Mouse (Mus musculus): Measurements from ENCODE around the gene Fam20a.

Fam20a gene

DNA sequence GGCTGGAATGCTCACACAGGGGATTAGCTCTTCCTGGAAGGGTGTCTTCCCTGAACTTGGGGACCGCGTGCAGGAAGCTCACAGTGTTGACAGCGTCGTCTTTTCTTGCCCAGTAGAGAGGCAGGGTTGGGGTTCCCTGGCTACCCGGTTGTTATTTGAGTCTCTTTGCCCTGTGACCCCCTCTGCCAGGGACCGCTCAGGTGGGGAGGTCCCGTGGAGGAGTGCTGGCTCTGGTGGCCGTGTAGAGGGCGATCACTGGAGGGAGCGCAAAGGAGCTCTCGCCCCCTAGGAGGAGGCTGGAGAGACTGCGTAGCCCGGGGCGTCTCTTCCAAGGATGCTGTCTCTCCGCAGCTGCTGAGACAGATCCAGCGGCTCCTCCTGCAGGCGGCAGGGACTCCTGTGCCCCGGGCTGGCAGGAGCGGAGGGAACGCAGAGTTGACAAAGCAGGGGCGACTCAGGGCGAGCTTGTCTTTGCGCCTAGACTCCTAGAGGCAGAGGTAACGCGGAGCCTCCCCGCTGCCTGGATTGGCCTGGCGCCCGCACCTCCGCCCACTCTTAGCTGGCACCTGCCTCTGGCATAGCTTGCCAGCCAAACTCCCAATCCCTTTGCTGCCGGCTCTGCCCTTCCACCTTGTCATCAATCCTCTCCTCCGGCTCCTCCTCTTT lies at the start of gene Fam20a:
Fam20a (minus strand) TSS at position 499 of the 666 bp plus-strand sequence.
- ChIA-PET CTCF (interaction anchor here (0.5 to 2.4 kb wide), 29 partner anchors 10 to 1811 kb away, joined by 3 to 21 read pairs (median 4); partner anchors contain the start of gene Wipi1 (in 1 of the 4)), POLR2A (interaction anchor here (0.6 to 2.4 kb wide), 12 partner anchors 13 to 136 kb away, joined by 3 to 9 read pairs (median 4); partner anchors contain the start of gene Prkar1a (in 1 of the 4))

DNA sequence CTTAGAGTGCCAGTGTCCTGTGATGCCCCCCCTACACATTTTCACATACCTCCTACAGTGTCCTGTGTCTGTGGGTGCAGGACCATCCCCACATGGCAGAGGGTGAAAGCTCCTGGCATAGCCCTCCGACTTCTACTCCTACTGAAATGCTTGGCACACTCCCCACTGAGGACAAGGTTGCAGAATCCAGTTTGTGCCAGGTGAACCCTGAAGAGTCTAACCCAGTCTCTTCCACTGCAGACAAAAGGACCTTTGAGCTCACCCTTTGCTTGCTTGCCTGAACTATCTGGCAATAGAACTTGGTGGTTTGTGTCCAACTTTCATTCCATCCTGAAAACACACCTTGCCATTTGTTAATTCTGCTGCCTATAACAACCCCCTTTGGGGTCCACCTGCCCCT lies 49.3 kb upstream of the Fam20a start:
- ChIA-PET POLR2A (no interaction called here), CTCF (interaction anchor here in 1 of 4 experiments (0.6 kb wide), 1 partner anchor 238 kb away, joined by 5 read pairs; no protein-coding TSS in a partner anchor)

DNA sequence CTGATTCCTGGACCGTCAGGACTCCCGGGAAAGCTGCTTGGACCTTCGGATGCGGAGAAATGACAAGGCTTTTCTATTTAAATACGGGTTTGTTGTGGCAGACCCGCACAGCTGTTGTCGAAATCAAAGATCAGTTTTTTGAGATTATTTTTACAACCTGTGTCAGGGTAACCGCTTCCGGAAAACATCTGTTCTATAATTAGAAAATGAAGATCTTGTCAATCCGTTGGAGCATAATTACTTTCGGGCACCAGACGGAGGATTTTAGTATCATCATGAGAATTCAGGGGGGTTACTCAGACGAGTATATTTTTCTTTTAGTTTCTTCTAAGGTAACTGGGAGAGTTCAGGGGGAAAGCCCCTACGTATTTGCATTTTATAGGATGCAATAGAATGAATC lies 48.1 kb upstream of the Fam20a start:
- CTCF ChIA-PET = no interaction called here

DNA sequence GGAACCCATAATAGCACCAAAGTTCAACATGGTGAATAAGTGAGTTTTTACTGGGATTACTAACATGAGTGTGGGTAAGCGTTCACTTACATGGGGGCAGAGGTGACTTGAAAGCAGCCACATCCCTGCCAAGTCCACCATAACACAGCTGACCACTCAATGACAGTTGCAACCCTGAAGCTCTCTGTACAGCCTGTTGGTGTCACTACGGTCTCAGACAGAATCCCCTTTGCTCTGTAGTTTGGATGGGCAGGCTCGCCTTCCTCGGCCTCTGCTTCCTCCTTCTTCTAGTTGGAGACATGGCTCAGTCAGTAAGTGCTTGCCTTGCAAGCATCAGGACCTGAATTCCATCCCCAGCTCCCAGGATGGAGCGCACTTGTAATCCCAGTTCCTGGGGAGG lies 47.0 kb upstream of the Fam20a start:
- CTCF ChIA-PET = no interaction called here
- POLR2A ChIA-PET = interaction anchor here in 1 of 4 experiments (0.7 kb wide), 1 partner anchor 417 kb away, joined by 4 read pairs; no protein-coding TSS in a partner anchor

More for the DNA sequence above, 48.1 kb upstream of the Fam20a start:
- POLR2A ChIA-PET = interaction anchor here in 1 of 4 experiments (0.7 kb wide), 1 partner anchor 895 kb away, joined by 4 read pairs; no protein-coding TSS in a partner anchor

DNA sequence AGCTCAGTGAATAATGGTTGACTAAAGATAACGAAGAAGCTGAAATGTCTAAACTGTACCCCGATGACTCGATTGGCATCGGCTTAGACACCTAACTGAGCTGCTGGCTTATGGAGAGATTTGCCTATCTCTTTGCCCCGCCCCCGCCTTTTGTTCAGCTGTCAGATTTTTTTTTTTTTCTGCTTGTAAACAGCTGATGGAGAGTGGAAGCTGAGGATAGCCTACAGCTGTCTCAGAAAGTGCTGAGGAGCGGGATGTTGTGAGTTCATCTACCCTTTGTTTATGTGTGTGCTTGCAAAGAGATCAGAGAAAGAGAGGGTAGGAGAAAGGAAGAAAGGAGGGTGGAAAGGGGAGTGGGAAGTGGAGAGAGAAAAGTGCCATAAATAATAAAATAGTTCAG lies 38.0 kb upstream of the Fam20a start:
- CTCF ChIA-PET = interaction anchor here in 1 of 4 experiments (0.6 kb wide), 1 partner anchor 430 kb away, joined by 4 read pairs; no protein-coding TSS in a partner anchor
- POLR2A ChIA-PET = no interaction called here

DNA sequence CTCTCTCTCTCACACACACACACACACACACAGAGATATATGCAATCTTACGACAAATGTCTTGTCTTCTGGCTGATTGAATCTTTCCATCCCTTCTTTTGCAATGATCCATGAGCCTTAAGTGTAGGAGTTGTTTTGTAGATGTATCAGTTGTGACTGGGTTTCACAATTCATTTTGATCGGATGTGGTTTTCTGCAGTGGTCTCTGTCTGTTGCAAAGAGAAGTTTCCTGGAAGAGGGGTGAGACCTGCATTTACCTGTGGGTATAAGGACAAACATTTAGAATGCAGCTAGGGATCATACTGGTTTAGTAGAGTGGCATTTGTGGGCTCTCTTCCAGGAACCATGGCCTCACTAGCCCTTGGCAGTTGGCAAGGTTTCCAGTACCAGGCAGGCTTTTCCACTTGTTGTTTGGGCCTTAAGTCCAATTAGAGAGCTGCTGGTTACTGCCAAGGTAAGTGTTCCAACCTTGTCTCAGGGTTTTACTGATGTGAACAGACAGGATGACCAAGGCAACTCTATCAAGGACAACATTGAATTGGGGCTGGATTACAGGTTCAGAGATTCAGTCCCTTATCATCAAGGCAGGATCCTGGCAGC lies 36.6 kb upstream of the Fam20a start:
- ChIA-PET POLR2A (no interaction called here), CTCF (no interaction called here)

DNA sequence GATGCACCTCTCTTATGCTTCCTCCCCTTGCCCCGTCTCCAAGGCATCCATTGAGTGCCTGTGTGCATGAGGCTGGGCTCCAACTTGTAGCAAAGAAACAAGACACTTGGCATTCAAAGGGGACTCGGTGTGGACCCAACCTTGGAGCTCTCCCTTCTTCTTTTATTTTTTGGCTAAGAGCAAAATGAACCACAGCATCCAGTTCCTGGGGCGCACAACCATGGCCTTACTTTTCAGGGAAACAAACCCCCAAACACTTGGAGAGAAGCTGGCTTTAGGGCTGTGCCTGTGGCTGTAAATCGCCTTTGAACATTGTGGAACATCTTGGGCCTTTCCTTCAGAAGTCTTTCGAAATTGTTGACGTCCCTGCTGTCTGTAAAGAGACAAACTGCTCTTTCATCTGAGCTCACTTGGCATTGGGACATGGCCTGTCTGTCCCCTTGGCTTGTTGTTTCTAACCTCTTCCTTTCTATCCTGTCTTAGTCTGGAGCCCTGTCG lies 32.1 kb upstream of the Fam20a start:
- ChIA-PET POLR2A (no interaction called here), CTCF (no interaction called here)

DNA sequence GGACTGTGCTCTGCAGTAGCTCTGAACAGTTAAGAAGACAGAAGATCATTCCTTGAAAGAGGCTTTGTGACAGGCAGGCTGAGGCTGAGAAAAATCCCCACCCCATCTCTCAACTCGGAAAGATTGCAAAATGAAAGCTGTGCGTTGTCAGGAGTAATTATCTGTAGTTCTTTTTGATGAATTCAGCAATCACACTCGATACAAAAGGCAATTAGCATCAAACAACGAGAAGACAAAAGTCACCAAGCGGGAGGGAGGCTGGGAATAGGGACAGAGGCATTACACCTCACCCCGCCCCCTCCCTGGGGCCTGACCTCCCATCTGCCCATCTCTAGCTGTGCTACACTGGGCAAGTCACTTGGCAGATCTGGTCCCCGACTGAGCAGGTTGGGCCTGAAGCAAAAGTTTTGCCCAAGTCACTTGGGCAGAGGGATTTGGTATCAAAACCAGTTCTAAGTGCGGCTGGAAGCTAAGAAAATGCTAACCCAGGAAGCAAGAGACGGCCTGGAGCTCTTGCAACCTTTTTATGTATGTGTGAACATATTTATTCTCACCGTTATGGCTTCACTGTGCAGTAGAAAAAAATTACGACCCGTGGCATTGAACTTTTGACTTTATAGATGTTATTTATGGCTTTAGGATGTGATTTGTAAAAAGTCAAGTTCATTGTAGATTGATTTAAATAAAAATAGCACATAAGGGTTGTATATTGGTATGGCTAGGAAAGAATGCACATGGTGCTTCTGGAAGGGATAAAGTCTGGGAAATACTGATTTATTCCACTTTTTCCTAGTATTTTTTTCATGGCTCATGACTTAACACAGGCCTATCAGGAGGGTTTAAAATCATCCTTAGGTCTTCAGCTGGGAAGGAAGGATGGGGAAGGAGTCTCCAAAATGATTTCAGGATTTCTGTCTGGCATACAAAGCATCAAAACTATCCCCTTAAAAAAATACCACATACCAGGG lies 29.8 kb upstream of the Fam20a start:
- ChIA-PET POLR2A (interaction anchor here in 2 of 4 experiments (0.7 to 1.2 kb wide), 2 partner anchors 17 to 30 kb away, joined by 3 read pairs; partner anchors contain the start of gene Fam20a (in 1 of the 2)), CTCF (interaction anchor here in 1 of 4 experiments (0.7 kb wide), 1 partner anchor 108 kb away, joined by 3 read pairs; no protein-coding TSS in a partner anchor)

DNA sequence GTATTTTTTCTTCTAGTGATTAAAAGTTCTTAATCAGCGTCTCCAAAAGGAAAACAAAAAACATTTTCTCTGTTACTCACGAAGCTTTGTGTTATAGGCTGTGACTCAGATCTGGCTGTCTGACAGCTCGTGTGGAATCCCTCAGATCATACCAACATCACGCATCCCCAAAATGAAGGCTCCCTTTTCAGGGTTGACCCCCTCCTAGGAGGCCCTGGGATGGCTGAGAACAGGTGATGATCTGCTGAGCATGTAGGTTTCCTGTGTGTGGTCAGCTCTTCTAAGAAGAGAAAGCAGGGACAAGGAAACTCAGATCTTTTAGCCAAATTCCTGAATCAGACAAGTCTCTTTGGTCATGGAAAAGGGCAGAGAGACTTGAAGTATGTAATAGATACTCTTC lies 23.1 kb upstream of the Fam20a start:
- CTCF ChIA-PET = no interaction called here
- POLR2A ChIA-PET = no interaction called here

DNA sequence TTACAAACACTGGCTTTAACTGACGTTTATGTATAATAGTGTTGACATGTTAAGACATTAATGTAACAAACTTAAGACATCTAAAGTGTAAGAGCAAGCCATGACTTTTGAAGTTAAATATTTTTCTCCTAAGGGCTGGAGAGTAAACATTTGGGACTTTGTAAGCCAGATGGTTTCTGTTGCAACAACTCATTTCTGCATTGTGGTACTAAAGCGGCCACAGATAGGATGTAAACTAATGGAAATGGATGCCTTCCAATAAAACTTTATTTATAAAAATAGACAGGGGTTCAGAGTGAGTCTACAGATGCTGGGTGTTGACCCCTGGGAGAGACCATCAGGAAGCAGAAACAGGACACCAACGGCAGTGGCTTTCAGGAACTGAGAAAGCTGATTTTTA lies 15.9 kb upstream of the Fam20a start:
- CTCF ChIA-PET = no interaction called here
- POLR2A ChIA-PET = interaction anchor here in 1 of 4 experiments (1.2 kb wide), 1 partner anchor 19 kb away, joined by 4 read pairs; no protein-coding TSS in a partner anchor

DNA sequence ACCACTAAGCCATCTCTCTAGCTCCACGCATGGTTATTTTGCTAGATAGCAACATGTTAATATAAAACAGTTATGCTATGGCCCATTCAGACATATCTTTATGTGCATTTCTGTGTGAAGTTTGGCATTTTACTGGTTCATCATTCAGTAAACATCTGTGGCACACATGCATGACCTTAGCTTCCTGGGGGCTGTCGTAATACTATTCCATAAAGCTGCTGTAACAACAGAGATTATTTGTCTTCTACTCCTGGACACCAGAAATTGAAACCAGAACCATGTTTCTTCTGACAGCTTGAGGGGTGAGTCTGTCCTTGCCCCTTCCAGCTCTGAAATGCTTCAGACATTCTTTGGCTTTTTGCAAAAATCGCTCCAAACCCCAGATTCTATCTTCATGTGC lies 14.3 kb upstream of the Fam20a start:
- ChIA-PET CTCF (no interaction called here), POLR2A (interaction anchor here in 1 of 4 experiments (0.5 kb wide), 1 partner anchor 13 kb away, joined by 3 read pairs; no protein-coding TSS in a partner anchor)

DNA sequence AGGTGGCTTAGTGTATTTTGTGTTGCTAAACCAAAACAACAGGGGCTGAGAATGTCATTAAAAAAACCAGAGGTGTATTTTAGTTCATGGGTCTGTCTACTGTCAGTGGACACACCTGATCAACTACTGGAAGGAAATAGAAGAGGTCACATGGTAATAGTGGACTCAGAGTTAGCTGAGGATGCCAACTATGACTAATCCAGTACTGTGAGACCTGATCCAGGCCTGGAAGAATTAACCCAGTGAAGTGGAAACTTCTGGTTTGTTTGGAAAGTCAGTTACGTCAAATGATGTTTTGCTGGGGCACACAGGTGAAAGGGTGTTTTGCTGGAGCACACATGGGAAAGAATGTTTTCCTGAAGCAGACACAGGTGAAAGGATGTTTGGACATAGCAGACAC lies 12.3 kb upstream of the Fam20a start:
- POLR2A ChIA-PET = interaction anchor here in 1 of 4 experiments (0.9 kb wide), 1 partner anchor 13 kb away, joined by 4 read pairs; the partner anchor contains the start of gene Fam20a

DNA sequence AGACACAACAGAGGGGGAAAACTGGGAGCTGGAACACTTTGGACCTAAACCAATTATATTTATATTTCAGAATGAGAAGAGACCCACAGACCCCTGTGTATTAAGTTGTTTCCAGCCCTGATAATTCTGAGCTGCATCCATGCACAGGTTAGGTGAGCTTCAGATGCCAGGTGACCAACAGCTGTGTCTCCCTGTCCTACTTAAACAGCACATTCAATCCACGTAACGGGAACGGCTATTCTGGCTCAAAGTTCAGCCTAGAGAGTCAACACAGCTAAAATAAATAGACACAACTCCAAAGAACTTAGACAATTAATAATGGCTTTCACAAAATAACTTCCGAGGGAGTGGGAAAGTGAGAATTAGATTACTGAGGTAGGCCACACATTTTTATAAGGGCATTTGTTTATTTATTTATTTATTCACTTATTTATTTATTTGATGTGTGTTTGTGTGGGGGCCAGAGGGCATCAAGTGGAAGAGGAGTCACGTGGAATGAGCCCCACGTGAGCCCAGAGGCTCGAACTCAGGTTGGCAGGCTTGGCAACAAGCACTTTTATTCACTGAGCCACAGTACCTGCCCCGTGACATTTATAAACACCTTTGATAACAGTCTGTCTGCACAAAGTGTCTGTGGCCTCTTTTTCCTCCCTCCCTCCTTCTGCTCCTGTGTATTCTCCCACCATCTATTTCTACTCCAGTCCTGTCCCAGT lies 10.8 kb upstream of the Fam20a start:
- ChIA-PET CTCF (no interaction called here), POLR2A (no interaction called here)

More for the DNA sequence above, 12.3 kb upstream of the Fam20a start:
- CTCF ChIA-PET = interaction anchor here in 1 of 4 experiments (0.6 kb wide), 1 partner anchor 478 kb away, joined by 3 read pairs; no protein-coding TSS in a partner anchor

DNA sequence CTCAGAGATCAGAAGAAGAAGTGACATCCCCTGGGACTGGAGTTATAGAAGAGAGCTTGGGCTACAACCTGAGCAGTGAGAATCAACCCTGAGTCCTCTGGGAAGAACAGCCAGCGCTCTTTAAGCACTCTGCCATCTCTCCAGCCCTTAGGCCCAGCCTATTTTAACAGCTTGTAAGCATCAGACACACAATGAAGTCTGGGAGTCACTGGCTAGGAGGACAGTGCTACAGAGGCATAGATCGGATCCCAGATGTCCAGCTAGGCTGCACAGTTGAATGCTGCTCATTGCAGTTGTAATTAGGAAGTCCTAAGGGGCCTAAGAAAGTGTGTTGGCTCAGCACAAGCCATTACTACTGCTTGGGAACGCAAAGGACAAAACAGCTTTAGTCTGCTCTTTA lies 6.3 kb upstream of the Fam20a start:
- CTCF ChIA-PET = no interaction called here
- POLR2A ChIA-PET = interaction anchor here in 2 of 4 experiments (0.7 to 1.4 kb wide), 3 partner anchors 18 to 77 kb away, joined by 3 to 5 read pairs (median 3); no protein-coding TSS in a partner anchor

DNA sequence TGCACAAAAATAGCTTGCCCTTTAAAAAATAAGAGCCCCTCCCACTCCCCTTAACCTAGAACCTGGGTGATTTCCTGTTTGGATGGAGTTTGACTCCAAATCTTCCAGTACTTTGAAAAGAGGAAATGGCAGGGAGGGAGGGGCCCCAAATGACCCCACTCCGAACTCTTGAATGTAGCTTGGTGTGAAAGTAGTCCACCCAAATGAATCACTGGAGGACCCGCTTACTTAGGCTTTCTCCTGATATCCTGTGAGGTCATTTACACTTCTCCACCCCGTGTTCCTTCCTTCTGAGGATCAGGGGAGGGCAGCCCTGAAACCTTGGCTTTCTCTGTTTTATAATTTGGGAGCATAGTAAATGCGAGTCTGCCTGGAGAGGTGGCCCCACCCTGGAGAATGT lies 632 bp upstream of the Fam20a start:
- CTCF ChIA-PET = interaction anchor here (0.6 to 2.4 kb wide), 13 partner anchors 49 to 549 kb away, joined by 3 to 21 read pairs (median 5); no protein-coding TSS in a partner anchor
- POLR2A ChIA-PET = interaction anchor here (0.7 to 2.4 kb wide), 6 partner anchors 12 to 88 kb away, joined by 3 to 9 read pairs (median 4); no protein-coding TSS in a partner anchor

DNA sequence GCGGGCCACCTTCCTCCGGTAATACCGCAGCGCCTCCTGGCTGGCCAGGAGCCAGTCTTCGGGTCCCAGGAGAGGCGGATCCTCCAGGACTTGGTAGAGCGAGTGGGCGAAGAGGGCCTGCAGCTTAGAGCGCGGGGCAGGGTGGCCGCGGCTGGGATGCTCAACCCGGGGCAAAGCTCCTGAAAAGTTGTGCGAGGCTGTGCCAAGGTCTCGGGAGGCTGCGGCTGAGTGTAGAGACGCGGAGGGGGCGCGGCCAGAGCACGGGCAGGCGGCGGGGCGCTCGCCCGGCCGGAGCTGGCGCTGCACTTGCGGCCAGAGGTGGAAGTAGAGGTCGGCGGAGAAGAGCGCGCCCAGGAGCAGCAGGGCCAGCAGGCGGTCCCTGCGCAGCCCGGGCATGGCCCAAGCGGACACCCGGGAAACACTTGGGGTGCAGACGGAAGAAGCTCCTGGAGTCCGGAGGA lies 729 bp downstream of the Fam20a start:
- POLR2A ChIA-PET = interaction anchor here in 2 of 4 experiments (0.6 to 2.4 kb wide), 11 partner anchors 13 to 1119 kb away, joined by 3 to 9 read pairs (median 3); partner anchors contain the start of gene Prkar1a (in 1 of the 2)
- CTCF ChIA-PET = interaction anchor here (0.5 to 2.4 kb wide), 27 partner anchors 9 to 1810 kb away, joined by 3 to 21 read pairs (median 4); partner anchors contain the start of genes Arsg (in 1 of the 4), Slc16a6 (in 1 of the 4) and Wipi1 (in 1 of the 4)

DNA sequence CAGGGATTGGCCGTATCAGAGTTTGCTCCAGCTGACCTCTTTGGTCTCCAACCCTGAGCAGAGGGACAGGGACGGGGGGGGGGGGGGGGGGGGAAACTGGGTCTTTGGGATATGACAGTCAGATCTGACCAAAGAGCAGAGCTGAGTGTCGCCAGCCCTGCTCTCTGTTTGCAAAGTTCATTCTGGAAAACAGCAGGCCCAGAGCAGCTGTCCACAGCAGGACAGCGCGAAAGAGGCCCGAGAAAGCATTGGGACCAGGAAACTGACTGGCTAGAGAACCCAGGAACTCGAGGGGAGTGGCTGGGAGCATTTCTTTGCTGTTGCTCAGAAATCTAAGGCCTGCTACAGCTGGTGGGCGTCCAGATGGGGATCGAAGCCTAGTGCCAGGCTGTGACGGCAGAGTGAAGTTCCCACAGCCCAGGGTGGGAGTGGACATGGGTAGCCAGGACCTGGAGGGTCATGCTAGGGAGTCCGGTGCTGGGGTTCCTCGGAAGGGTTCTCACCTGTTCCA lies 1.2 kb downstream of the Fam20a start:
- POLR2A ChIA-PET = interaction anchor here in 2 of 4 experiments (0.6 to 2.4 kb wide), 7 partner anchors 16 to 1119 kb away, joined by 3 to 9 read pairs (median 5); partner anchors contain the start of gene Prkar1a (in 1 of the 2)

More for the DNA sequence above, 1.2 kb downstream of the Fam20a start:
- CTCF ChIA-PET = interaction anchor here (0.5 to 2.4 kb wide), 15 partner anchors 19 to 1810 kb away, joined by 3 to 21 read pairs (median 4); partner anchors contain the start of genes Arsg (in 1 of the 4), Slc16a6 (in 1 of the 4) and Wipi1 (in 1 of the 4)
